Mouse (Mus musculus) forebrain, embryonic 12.5 days (tissue): ENCODE results near the gene Cald1. TPM values are rescaled to one million over a fixed set of nuclear protein-coding genes. Genes with fewer than 3 reads are reported as not detected.

Experiments
- ATAC-seq: fragments of 200-750 bp; cut with Nextera tagmentation; 2 replicates; pipeline ENCODE4 v1.8.0; 2017; ENCODE audit warnings: moderate TSS enrichment; ENCODE audit not compliant: low FRiP score
- H3K27ac ChIP-seq: fragments of 300-500 bp; sonication (generic); 2 replicates; pipeline ENCODE4 v1.5.1; 2016; ENCODE audit warnings: mild to moderate bottlenecking
- H3K27me3 ChIP-seq: fragments of 300-500 bp; sonication (generic); 2 replicates; pipeline ENCODE4 v1.6.1; 2016; ENCODE audit warnings: mild to moderate bottlenecking
- H3K36me3 ChIP-seq: fragments of 300-500 bp; sonication (generic); replicated peaks from 2 replicates; pipeline ENCODE4 v1.6.1; 2016; ENCODE audit warnings: mild to moderate bottlenecking
- H3K4me1 ChIP-seq: fragments of 300-500 bp; sonication (generic); 2 replicates; pipeline ENCODE4 v1.6.1; 2016
- H3K4me2 ChIP-seq: fragments of 300-500 bp; sonication (generic); 2 replicates; pipeline ENCODE4 v1.6.1; 2016; ENCODE audit warnings: mild to moderate bottlenecking, moderate library complexity
- H3K4me3 ChIP-seq: fragments of 300-500 bp; sonication (generic); replicated peaks from 2 replicates; pipeline ENCODE4 v1.5.1; 2016; ENCODE audit warnings: mild to moderate bottlenecking
- H3K9ac ChIP-seq: fragments of 300-500 bp; sonication (generic); 2 replicates; pipeline ENCODE4 v1.6.1; 2016; ENCODE audit warnings: mild to moderate bottlenecking
- H3K9me3 ChIP-seq: fragments of 300-500 bp; sonication (generic); 2 replicates; pipeline ENCODE4 v1.6.1; 2016
- WGBS: fragments of 180-500 bp; shearing (Covaris S2); methylation state at CpG from one replicate; pipeline ENCODE4 v1.1.7; 2016; 5-methylcytosine and 5-hydroxymethylcytosine counted together
- polyA plus RNA-seq: library from polyadenylated mRNA; unstranded; fragments of >200 nt; fragmentation: Nextera tagmentation; extraction: Ambion mirVana; gene quantifications from 2 replicates; pipeline ENCODE4 v1.2.1, GENCODE M21; 2016

The Cald1 gene
- polyA plus RNA-seq, 1 experiment from 2014 or later: 133 TPM

GRCm38 (mm10) chr6:34729449-34730151 lies 131.3 kb downstream of the Cald1 start:
- Histone ChIP-seq H3K9ac (no peak overlapping the region), H3K27ac (no peak overlapping the region), H3K4me2 (no peak overlapping the region), H3K4me3 (no peak overlapping the region), H3K4me1 (peaks cover 14% of the 10 kb centered on the region), H3K9me3 (no peaks in the 10 kb centered on the region), H3K36me3 (no peaks in the 10 kb centered on the region), H3K27me3 (no peaks in the 10 kb centered on the region)
- 87% methylated on average over 8 of the region's 8 CpGs for WGBS
- ATAC-seq: no peak

- Histone ChIP-seq H3K4me3 (no peak overlapping the region), H3K4me2 (no peak overlapping the region), H3K4me1 (peaks cover 13% of the 10 kb centered on the region), H3K27ac (no peak overlapping the region), H3K9ac (no peak overlapping the region), H3K27me3 (no peaks in the 10 kb centered on the region), H3K9me3 (no peaks in the 10 kb centered on the region), H3K36me3 (no peaks in the 10 kb centered on the region)
- ATAC-seq: no peak
- 85% methylated on average over 6 of the region's 6 CpGs for WGBS
These were observed 132.7 kb downstream of the Cald1 start for GRCm38 (mm10) chr6:34731007-34731406.

DNA sequence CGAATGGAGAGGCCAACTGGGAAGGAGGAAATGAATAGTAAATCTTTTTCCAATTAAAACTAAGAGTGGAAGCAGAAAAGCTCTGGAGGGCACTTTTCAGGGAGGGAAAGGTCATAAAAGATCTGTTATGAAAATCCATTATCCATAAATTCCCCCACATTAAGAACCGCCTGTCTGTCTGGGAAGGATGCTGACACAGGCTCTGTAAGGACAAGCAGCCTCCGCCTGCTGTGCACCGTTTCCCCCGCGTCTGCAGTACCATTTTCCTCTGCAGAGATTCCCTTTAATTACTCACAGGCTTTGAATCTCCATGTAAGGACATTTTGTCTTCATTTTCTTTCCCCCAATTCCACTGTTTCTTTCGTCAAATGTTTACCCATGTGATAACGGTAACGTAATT lies 133.2 kb downstream of the Cald1 start:
- Histone ChIP-seq H3K4me2 (no peak overlapping the region), H3K9ac (no peak overlapping the region), H3K27me3 (no peaks in the 10 kb centered on the region), H3K9me3 (no peaks in the 10 kb centered on the region), H3K27ac (no peak overlapping the region), H3K36me3 (no peaks in the 10 kb centered on the region), H3K4me1 (peaks cover 8% of the 10 kb centered on the region), H3K4me3 (no peak overlapping the region)
- 79% methylated on average over 9 of the region's 9 CpGs for WGBS
- no peak for ATAC-seq

GRCm38 (mm10) chr6:34734940-34735695 lies 136.8 kb downstream of the Cald1 start:
- H3K9me3 ChIP-seq: no peaks in the 10 kb centered on the region

GRCm38 (mm10) chr6:34736934-34737333 lies 138.6 kb downstream of the Cald1 start:
- Histone ChIP-seq H3K27ac (no peak overlapping the region), H3K4me1 (no peaks in the 10 kb centered on the region), H3K36me3 (no peaks in the 10 kb centered on the region), H3K27me3 (no peaks in the 10 kb centered on the region), H3K9ac (no peak overlapping the region), H3K9me3 (no peaks in the 10 kb centered on the region), H3K4me2 (no peak overlapping the region), H3K4me3 (no peak overlapping the region)
- 62% methylated on average over 2 of the region's 2 CpGs for WGBS
- no peak for ATAC-seq

More at GRCm38 (mm10) chr6:34734940-34735695, 136.8 kb downstream of the Cald1 start:
- no peak overlapping the region for H3K4me2 ChIP-seq
- H3K9ac ChIP-seq: no peak overlapping the region
- H3K4me3 ChIP-seq: no peak overlapping the region
- no peaks in the 10 kb centered on the region for H3K4me1 ChIP-seq
- WGBS: 82% methylated on average over 13 of the region's 13 CpGs
- no peak for ATAC-seq
- H3K27ac ChIP-seq: no peak overlapping the region
- H3K36me3 ChIP-seq: no peaks in the 10 kb centered on the region
- H3K27me3 ChIP-seq: no peaks in the 10 kb centered on the region

GRCm38 (mm10) chr6:34743946-34744345 lies 145.6 kb downstream of the Cald1 start:
- H3K27me3 ChIP-seq: no peaks in the 10 kb centered on the region
- no peak overlapping the region for H3K27ac ChIP-seq
- H3K36me3 ChIP-seq: 0 out of 2 replicates have a peak, but pooled peaks cover 11% of the 10 kb centered on the region
- H3K4me3 ChIP-seq: no peak overlapping the region
- 96% methylated on average over 4 of the region's 4 CpGs for WGBS
- no peaks in the 10 kb centered on the region for H3K4me1 ChIP-seq
- H3K9me3 ChIP-seq: no peaks in the 10 kb centered on the region
- no peak overlapping the region for H3K4me2 ChIP-seq
- H3K9ac ChIP-seq: no peak overlapping the region
- no peak for ATAC-seq

DNA sequence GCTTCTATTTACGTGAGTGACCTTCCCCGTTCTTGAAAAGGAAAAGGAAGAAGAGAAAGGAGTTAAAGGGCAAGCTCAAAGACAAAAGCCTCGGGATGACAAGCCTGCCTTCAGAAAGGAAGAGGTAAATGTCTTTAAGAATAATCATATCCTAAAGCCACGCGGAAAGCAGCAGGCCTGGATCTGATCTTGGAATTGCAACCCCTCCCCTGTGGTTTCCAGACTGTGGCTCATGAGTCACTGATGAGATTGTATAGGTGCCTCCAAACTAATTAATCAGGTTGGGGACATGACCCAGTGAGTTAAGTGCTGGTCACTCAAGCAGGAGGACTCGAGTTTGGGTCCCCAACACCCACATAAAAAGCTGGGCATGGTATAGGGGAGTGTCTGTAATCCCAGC lies 149.5 kb downstream of the Cald1 start:
- no peak overlapping the region for H3K4me3 ChIP-seq
- H3K9ac ChIP-seq: no peak overlapping the region
- no peak for ATAC-seq
- 77% methylated on average over 6 of the region's 6 CpGs for WGBS
- H3K4me1 ChIP-seq: no peaks in the 10 kb centered on the region; the same call in 1 of the 2 replicates
- H3K27ac ChIP-seq: no peak overlapping the region
- no peaks in the 10 kb centered on the region for H3K9me3 ChIP-seq
- no peaks in the 10 kb centered on the region for H3K27me3 ChIP-seq
- H3K4me2 ChIP-seq: no peak overlapping the region
- H3K36me3 ChIP-seq: peaks cover 11% of the 10 kb centered on the region; the same call in 1 of the 2 replicates

GRCm38 (mm10) chr6:34748566-34748965 lies 150.3 kb downstream of the Cald1 start:
- no peaks in the 10 kb centered on the region for H3K9me3 ChIP-seq
- H3K9ac ChIP-seq: no peak overlapping the region
- no peak overlapping the region for H3K4me2 ChIP-seq
- peaks cover 11% of the 10 kb centered on the region; the same call in 1 of the 2 replicates for H3K36me3 ChIP-seq
- no peak for ATAC-seq
- no peak overlapping the region for H3K27ac ChIP-seq
- no peaks in the 10 kb centered on the region; the same call in 1 of the 2 replicates for H3K4me1 ChIP-seq
- no peak overlapping the region for H3K4me3 ChIP-seq
- WGBS: 88% methylated on average over 11 of the region's 11 CpGs
- H3K27me3 ChIP-seq: no peaks in the 10 kb centered on the region

DNA sequence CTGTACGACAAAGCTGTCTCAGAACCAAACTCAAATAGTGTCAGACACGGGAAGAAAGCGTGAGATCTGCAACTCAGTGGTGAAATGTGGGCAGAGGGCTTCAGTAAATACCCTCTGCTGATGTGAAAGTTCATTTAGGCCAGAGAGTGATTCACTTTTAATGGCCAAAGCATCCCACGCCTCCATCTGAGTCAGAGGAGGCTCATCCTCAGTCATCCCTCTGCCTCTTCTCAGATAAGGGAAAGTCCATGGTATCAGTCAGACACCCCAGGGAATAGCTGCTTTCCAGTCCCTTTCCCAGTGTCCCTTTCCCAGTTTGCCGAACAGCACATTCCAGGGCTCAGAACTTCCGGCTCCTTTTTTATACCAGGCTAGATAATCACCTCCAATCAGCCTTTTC lies 151.2 kb downstream of the Cald1 start:
- Histone ChIP-seq H3K36me3 (peaks cover 11% of the 10 kb centered on the region; the same call in 1 of the 2 replicates), H3K4me2 (no peak overlapping the region), H3K9ac (no peak overlapping the region), H3K4me3 (no peak overlapping the region), H3K4me1 (no peaks in the 10 kb centered on the region; the same call in 1 of the 2 replicates), H3K9me3 (no peaks in the 10 kb centered on the region), H3K27me3 (no peaks in the 10 kb centered on the region), H3K27ac (no peak overlapping the region)
- ATAC-seq: no peak
- 87% methylated on average over 6 of the region's 6 CpGs for WGBS

GRCm38 (mm10) chr6:34750487-34751120 lies 152.3 kb downstream of the Cald1 start:
- no peak overlapping the region for H3K9ac ChIP-seq
- H3K9me3 ChIP-seq: no peaks in the 10 kb centered on the region
- H3K36me3 ChIP-seq: peaks cover 13% of the 10 kb centered on the region; the same call in 1 of the 2 replicates
- H3K27ac ChIP-seq: no peak overlapping the region
- no peaks in the 10 kb centered on the region for H3K27me3 ChIP-seq
- no peak overlapping the region for H3K4me2 ChIP-seq
- H3K4me3 ChIP-seq: no peak overlapping the region
- no peak for ATAC-seq
- WGBS: 88% methylated on average over 7 of the region's 7 CpGs
- no peaks in the 10 kb centered on the region; the same call in 1 of the 2 replicates for H3K4me1 ChIP-seq

GRCm38 (mm10) chr6:34751625-34752024 lies 153.3 kb downstream of the Cald1 start:
- H3K27ac ChIP-seq: no peak overlapping the region
- no peak overlapping the region for H3K4me3 ChIP-seq
- no peak overlapping the region for H3K4me2 ChIP-seq
- H3K9me3 ChIP-seq: no peaks in the 10 kb centered on the region
- H3K27me3 ChIP-seq: no peaks in the 10 kb centered on the region
- H3K36me3 ChIP-seq: peaks cover 10% of the 10 kb centered on the region; the same call in 1 of the 2 replicates
- H3K9ac ChIP-seq: no peak overlapping the region
- H3K4me1 ChIP-seq: no peaks in the 10 kb centered on the region; the same call in 1 of the 2 replicates
- ATAC-seq: no peak

DNA sequence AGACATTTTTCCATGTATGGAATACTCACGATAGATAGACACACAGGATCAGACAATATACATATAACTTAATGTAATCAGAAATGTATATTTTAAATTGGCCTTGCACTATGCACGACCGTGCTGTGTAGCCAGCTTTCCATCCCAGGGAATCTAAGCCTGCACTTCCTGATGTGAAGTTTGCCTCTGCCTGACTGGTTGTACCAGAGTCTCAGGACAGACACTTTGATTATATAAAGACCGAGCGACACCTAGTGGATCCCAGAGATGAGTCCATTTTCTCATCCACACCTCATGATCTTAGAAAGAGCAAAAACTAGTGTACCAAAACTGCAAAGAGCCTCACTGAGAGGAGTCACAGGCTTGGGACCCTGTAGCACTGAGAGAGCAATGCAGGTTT lies 156.1 kb downstream of the Cald1 start:
- H3K36me3 ChIP-seq: peaks cover 27% of the 10 kb centered on the region
- H3K27ac ChIP-seq: no peak overlapping the region
- no peak for ATAC-seq
- H3K4me1 ChIP-seq: no peaks in the 10 kb centered on the region; the same call in 1 of the 2 replicates
- H3K9me3 ChIP-seq: no peaks in the 10 kb centered on the region
- no peaks in the 10 kb centered on the region for H3K27me3 ChIP-seq
- no peak overlapping the region for H3K4me2 ChIP-seq
- no peak overlapping the region for H3K4me3 ChIP-seq
- H3K9ac ChIP-seq: no peak overlapping the region
- 39% methylated on average over 5 of the region's 5 CpGs for WGBS
